Mouse (Mus musculus): ENCODE measurements around the gene Dnaic1.

DNA sequence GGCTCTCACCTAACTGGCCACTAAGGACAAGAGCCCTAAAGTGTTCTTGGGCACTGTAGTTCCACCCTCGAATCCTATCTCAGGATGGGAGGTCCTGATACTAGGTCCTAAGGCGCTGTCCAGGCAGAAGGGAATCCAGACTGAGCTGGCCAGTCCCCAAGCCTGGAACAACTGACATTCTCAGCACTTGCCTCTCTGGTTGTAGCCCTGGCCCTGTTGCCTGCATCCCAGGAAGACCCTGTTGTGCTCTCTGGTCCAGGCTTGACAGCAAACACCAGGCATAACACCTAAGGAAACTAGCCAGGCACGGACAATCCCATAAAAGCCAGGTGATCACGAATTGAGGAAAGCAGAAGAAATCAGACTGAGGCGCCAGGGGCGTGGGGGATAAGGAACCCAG, 113.2 kb downstream of the Dnaic1 start:
- TF ChIP-seq POLR2A (IDR thresholded peaks at IDR 0.05; ENCODE audit: control insufficient read depth, extremely low read depth, insufficient read depth, low read length, poor library complexity) (no peak), CTCF (IDR thresholded peaks at IDR 0.05; ENCODE audit: borderline replicate concordance, control insufficient read depth, extremely low read depth, insufficient read depth, low read length, poor library complexity) (no peak)

Measured in thymus, adult 2 months (tissue).